Mouse (Mus musculus): ENCODE results near the gene Kcnq5.
"Not testable (repeated sequence)": the region's sequence is repeated elsewhere in the genome, so short reads cannot be mapped to it uniquely, and the experiment has no call there.

Gene Kcnq5

DNA sequence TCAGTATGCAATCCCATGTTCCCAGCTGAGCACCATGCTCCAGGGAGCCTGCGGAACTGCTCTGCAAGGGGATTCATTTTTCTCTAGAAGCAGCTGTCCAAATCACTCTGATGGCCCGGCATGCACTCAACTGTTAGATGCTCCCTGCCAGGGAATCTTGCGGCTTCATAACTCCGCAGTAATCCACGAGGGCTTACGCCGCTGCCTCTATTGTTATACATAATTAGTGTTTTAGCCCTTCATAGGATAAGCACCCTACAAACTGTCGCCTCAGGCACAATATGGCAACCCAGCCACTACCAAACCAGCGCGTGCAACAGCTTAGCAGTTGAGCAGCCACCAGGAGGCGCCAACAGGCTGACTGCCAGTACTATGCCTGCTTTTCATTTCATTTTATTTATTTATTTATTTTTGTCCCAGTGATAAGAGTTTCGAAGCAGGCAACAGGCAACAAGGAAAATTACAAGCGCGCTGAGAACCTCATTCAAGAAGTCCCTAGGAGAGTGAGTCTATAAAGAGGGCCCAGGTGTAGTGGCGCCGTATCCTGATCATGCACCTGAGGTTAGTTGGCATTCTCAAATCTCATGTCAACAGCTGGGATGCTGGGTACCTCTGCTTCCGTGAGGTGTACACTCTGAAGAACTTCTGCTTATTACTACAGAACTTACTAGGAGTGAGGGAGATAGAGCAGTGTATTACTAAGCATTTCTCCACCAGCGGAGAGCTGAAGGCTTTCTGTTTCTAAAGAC lies 500.6 kb downstream of the Kcnq5 start:
- DNase-seq = peak; percentile 61 to 65

DNA sequence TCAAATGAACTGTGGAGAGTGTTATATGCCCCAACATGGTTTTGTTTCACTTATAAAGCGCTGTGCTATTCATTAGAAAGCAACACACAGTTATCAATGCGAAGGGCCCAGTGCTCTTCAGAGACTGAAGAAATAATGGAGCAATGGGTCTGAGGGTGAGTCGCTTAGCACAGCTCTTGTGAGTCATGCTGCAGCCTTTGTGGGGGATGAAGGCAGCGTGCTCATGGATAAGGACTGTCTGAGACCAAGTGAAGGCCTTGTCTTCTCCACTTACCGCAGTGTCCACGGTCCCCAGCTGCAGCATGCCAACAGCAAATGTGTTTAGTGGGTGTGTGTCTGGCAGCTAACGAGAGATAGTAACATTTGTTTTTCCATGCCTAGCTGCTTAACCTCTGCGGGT lies 503.2 kb downstream of the Kcnq5 start:
- no peak for DNase-seq

DNA sequence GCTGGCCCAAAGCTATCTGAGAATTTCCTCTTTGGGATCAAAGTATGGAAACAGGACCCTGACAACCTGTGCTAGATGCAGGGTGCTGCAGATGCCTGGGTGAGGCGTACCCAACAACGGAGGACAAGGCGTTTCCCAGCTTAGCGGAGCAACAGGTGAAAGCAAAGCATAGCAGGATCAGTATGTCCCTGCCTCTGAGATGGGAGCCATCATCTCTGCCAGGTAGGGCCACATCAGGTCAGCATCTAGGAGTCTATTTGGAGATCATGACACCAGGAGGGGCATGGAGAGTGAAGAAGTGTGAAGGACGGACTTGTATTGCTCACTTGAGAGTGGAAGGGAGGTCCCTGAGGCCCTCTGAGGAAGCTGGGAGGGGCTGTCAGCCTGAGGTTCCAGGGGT lies 505.8 kb downstream of the Kcnq5 start:
- DNase-seq = no peak

DNA sequence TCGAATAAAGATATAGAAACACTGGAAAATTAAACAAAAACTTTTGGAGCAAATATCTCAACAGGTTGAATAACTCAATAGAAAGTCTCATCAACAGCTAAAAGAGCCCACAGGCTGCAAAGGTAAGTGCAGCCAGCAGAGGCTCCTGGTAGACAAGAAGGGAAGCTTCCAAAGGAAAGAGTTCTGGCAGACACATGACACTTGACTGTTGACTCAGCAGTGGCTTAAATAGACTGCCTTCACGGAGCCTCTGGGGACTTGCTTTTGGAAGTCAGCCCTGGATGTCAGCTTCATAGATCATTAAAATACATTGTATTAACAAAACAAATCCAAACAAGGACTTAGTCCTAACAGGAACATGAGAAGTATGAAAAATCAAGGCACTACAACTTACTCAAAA lies 513.5 kb downstream of the Kcnq5 start:
- no peak for DNase-seq

DNA sequence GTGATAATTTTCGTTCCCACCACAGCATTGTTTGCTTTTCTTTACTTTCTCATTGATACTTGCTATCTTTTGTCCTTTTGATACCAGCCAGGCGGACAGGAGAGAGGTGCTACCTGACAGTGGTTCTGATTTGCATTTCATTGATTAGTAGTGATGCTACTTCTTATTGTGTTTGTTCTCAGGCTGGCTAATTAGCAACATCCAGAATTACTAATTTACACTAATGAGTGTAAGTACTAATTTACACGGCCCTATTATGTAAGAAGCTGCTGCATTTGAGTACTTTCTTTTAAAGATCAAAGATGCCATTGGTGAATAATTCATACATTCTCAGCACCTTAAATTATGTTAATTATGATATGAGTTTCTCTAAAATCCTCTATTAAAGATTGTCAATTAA lies 525.0 kb downstream of the Kcnq5 start:
- DNase-seq = no peak

DNA sequence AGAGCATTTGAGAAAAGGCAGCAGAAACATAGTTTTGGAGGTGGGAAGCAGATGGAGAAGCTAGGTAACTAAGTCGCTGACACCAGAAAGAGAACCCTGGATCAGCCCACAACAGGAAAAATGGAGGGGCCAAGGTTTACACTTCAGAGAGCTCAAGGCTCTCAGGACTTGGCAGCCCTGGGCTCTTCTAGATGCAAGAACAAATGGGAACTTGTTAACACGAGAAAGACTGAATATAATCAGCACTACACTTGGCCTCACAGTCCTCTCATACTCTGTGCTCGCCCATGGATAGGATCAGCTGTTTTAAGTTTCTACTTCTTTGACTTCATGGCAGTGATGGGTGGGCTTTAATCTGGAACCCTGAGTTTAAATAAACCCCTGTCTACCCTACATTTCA lies 526.9 kb downstream of the Kcnq5 start:
- DNase-seq = no peak

DNA sequence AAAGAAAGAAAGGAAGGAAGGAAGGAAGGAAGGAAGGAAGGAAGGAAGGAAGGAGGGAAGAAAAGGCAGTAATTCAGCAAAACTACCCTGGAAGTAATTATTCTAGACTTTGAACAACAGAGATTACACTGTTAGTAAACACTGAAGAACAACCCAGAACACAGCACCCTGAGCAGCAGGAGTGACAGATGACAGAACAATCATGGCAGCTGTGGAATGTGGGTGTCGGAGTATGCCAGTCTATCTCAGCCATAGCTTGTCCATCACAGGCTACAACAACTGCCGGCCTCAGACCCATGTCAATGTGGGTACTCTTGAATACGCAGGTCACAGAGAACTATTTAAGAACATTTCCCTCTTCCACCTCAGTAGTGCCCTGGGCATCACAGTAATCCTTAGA lies 530.1 kb downstream of the Kcnq5 start:
- no peak for DNase-seq

DNA sequence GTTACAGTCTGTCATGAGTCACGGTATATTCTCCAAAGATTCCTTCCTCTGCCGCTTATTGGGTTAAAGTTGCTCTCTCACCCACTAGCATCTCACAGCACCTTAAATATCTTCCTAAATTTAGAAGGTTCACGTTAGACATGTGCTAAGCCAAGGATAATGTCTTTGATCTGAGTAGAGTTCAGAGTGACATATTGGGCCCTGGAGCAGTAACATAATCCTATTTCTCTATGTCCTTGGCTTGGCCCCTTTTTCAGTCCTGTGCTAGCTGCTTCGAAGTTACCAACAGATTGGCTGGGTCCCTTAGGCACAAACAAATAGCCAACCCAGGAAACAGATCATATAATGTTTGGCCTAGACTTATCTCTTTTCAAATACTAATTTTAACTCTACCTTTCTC lies 533.7 kb downstream of the Kcnq5 start:
- DNase-seq = no peak

DNA sequence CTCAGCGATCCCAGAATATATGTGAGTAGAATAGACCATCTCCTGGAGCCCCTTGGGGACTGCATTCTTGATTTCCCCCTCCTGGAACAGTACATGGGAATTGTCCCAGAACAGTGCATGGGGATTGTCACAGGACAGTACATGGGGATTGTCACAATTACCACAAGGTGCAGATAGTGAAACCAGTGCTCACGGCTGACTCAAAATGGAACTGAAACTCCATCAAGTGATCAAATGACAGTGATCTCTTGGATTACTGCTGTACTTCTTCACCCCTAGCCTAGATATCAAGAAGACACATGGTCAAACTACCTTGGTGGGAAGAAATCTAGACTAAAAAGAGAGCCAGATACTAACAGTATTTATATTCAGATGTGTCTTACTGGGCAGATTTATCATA lies 536.1 kb downstream of the Kcnq5 start:
- DNase-seq = no peak

DNA sequence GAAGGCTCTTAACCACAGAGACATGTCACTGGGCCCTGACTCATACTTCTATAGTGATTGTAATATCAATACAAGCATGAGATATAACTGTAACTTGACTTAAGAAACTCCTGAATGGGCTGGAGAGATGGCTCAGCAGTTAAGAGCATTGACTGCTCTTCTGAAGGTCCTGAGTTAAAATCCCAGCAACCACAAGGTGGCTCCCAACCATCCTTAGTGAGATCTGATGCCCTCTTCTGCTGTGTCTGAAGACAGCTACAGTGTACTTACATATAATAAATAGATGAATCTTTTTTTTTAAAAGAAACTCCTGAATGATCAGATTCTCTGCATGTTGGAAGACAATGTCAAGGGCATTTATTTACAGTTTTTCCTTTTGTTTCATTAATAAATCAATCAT lies 542.4 kb downstream of the Kcnq5 start:
- no peak for DNase-seq

DNA sequence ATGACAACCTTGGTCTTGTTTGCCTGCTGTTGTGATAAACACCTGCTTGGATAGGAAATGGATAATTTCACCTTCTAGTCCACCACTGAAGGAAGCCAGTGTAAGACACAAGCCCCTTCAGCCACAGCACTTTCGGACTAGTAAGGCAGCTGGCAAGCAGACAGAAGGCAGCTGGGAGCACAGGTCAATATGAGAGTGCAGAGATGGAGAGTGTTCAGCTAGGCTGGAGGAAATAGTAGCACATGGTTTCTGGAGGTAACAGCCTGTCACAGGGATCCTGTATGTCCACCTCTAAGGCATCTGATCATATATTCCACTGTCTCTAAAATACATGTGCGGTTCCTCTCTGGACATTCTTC lies 549.6 kb downstream of the Kcnq5 start:
- no peak for DNase-seq

DNA sequence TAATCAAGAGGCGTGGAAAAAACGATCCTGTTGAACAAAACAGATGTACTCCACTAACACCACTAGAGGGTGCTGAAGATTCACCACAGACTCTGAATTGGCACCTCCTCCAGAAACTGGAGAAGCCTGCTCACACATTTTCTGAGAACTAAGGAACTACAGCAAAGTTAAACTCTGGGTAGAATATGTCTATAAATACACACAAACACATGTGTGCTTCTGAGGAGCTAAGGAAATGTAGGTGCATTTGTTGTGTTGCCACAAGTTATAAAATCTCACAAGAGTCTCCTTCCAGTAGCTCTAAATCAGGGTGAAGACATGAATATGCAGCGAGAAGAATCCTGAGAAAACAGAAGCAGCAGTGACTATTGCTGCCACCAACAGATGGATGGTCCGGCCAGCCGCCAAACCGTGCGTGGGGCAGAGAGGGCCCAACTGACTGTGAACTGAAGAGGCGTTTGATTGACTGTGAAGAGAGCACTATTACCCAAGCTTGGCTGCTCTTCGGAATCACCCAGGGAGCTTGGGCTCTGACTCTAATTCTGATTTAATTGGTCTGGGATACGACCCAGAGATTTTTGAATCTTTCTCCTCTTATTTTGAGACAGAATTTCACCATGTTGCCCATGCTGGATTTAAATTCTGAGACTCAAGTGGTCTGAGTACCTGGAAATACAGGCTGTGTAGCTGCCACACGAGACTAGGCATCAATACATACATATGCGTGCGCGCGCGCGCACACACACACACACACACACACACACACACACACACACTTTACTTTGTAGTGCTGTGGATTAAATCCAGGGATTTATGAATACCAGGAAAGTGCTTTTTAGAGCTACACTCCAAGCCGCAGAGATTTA lies 550.2 kb downstream of the Kcnq5 start:
- DNase-seq = peak; percentile 76 to 82

DNA sequence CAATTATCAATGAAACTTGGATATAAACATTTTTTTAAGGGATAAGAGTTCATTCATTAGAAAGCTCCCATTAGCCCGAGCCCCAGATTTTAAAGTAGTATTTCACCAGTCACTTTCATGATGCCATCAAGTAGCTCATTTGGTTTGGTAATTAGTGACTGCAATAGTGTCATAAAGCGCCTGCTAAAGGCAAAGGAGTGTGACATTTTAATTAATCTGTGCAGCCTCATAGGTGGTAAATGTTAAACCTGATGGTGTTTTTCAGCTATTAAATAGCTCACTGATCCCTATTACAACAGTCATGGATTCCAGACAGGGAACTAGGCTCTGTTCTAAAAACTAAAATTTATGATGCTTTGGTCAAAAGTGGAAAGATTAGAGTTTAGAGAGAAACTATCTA lies 554.5 kb downstream of the Kcnq5 start:
- DNase-seq = no peak

DNA sequence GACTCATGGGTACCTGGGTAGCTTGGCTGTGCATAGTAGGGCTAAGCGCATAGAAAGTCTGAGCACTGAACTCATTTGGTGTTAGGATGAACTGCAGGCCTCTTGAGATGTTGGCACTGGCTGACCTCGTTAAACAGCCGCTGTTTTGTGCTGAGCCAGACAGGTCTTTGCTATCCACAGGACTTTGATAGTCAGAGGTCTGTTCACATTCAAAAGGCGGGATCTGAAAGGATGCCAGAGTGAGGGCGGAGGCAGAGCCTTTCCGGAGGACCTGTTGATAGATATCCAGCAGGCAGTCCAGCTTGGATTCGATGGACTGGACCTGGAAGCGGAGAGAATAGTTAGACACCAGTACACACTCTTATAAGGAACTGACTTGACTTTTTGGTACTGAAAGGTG lies 558.9 kb downstream of the Kcnq5 start:
- DNase-seq = no peak

DNA sequence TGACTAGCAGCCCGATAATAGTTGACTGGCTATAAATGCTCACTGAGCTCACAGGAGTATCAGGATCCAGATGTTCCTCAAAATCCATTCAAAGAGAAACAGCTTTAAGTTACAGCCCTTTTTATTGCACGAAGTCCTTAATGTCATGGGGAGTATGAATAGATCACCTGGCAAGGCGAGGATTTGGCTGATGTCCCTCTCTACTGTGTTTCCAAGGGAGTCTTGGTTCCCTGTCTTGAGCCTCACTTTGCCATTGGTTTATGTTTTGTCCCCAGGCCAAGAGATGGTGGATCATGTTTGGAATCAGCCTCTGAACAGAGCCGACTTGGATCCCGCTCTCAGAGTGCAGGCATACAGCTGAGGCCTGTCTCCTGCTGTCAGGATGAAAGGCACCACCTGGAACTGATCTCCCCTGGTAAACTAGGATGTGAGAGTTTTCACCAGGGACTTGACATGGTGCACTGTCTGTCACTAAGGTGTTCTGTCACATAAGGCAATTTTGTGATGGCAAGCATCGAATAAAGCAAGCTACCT lies 570.5 kb downstream of the Kcnq5 start:
- DNase-seq = no peak

DNA sequence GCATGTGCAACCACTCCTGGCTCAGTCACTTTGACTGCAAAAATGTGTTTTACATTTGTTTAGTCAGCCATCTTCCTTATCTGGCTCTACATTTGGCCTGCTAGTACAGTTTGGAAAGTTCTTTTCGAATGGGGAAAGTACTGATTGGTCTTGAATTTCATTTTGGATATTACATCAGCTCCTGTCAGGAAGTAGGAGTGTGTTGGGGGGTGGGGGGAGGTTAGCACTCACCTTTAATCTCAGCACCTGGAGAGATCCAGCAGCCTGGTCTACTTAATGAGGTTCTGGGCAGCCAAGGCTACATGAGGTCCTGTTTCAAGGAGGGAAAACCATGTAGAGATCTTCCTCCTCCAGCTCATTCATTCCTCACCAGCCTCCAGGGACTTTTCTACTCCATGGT lies 578.5 kb downstream of the Kcnq5 start, which contains the start of gene Khdc1b:
Gene Khdc1b (plus strand): TSS at position 301 of the 400 bp plus-strand sequence.
- no peak for DNase-seq

DNA sequence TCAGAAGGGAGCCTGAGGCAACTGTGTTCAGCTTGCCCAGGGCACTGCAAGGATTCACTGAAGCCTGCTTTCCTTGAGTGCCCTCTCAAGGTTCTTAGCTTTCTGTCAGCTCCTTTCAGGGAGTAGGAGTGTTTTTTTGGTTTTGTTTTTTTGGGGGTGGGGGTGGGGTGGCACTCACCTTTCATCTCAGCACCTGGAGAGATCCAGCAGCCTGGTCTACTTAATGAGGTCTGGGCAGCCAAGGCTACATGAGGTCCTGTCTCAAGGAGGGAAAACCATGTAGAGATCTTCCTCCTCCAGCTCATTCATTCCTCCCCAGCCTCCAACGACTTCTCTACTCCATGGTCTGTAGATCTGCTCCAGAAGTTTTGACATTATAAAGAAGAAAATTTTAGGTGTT lies 593.7 kb downstream of the Kcnq5 start, which contains the start of gene Khdc1c:
Gene Khdc1c (plus strand): TSS at position 301 of the 400 bp plus-strand sequence.
- not testable (repeated sequence) for DNase-seq

DNA sequence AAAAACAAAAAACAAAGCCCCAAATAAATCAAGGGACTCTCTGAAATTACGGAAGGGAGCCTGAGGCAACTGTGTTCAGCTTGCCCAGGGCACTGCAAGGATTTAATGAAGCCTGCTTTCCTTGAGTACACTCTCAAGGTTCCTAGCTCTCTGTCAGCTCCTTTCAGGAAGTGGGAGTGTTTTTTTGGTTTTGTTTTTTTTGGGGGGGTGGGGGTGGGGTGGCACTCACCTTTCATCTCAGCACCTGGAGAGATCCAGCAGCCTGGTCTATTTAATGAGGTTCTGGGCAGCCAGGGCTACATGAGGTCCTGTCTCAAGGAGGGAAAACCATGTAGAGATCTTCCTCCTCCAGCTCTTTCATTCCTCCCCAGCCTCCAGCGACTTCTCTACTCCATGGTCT lies 612.4 kb downstream of the Kcnq5 start, which contains the start of gene Khdc1a:
Gene Khdc1a (plus strand): TSS at position 301 of the 400 bp plus-strand sequence.
- DNase-seq = no peak

All from cerebellum, postnatal 36 days (tissue).